Mouse (Mus musculus) limb, embryonic 15.5 days (tissue): ENCODE results near the gene Pdlim5. TPM values are rescaled to one million over a fixed set of nuclear protein-coding genes. Genes with fewer than 3 reads are reported as not detected.

ENCODE experiments used
- ATAC-seq: fragments of 200-750 bp; cut with Nextera tagmentation; 2 replicates; pipeline ENCODE4 v1.8.0; 2017; ENCODE audit warnings: low read depth, moderate TSS enrichment; ENCODE audit not compliant: insufficient number of reproducible peaks, low FRiP score, low TSS enrichment
- H3K27ac ChIP-seq: fragments of 300-500 bp; sonication (generic); 2 replicates; pipeline ENCODE4 v1.5.1; 2015; ENCODE audit warnings: moderate library complexity, mild to moderate bottlenecking, inconsistent platforms
- H3K27me3 ChIP-seq: fragments of 300-500 bp; sonication (generic); 2 replicates; pipeline ENCODE4 v1.6.1; 2015; ENCODE audit warnings: inconsistent platforms
- H3K36me3 ChIP-seq: fragments of 300-500 bp; sonication (generic); 2 replicates; pipeline ENCODE4 v1.6.1; 2015; ENCODE audit warnings: inconsistent platforms
- H3K4me1 ChIP-seq: fragments of 300-500 bp; sonication (generic); 2 replicates; pipeline ENCODE4 v1.6.1; 2015; ENCODE audit warnings: inconsistent platforms
- H3K4me2 ChIP-seq: fragments of 300-500 bp; sonication (generic); 2 replicates; pipeline ENCODE4 v1.6.1; 2015; ENCODE audit warnings: mild to moderate bottlenecking, inconsistent platforms
- H3K4me3 ChIP-seq: fragments of 300-500 bp; sonication (generic); 2 replicates; pipeline ENCODE4 v1.5.1; 2015; ENCODE audit warnings: mild to moderate bottlenecking, inconsistent platforms
- H3K9ac ChIP-seq: fragments of 300-500 bp; sonication (generic); 2 replicates; pipeline ENCODE4 v1.6.1; 2015; ENCODE audit warnings: inconsistent platforms
- H3K9me3 ChIP-seq: fragments of 300-500 bp; sonication (generic); 2 replicates; pipeline ENCODE4 v1.6.1; 2016; ENCODE audit warnings: inconsistent platforms
- WGBS: fragments of 180-500 bp; shearing (Covaris S2); methylation state at CpG from one replicate; pipeline ENCODE4 v1.1.7; 2015; 5-methylcytosine and 5-hydroxymethylcytosine counted together
- polyA plus RNA-seq: library from polyadenylated mRNA; unstranded; fragments of >200 nt; fragmentation: Nextera tagmentation; extraction: Ambion mirVana; gene quantifications from 2 replicates; pipeline ENCODE4 v1.2.1, GENCODE M21; 2015

Gene Pdlim5
- polyA plus RNA-seq, 1 experiment from 2014 or later: 45.8 TPM

DNA sequence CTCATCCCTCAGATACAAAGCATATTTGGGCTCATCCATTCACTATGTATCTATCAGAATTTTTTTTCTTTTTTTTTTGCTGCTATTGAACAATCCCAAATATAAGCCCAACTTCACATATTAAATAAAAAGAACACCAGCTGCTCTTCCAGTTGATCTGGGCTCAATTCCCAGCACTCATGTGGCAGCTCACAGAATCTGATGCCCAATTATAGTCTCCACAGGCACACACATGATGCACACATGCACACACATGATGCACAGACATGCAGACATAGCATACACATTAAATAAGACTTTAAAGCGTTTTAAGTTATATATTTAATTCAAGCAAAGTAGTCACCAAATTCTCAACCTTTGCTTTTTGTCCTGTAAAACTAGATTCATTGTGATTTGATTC is 62.0 kb downstream of the Pdlim5 start:
- WGBS: 85% methylated on average over 1 of the region's 1 CpGs
- H3K9ac ChIP-seq: no peak overlapping the region
- no peak overlapping the region for H3K4me2 ChIP-seq
- no peak for ATAC-seq
- H3K27me3 ChIP-seq: no peaks in the 10 kb centered on the region
- H3K9me3 ChIP-seq: no peaks in the 10 kb centered on the region
- peaks cover 2% of the 10 kb centered on the region; the same call in 1 of the 2 replicates for H3K4me1 ChIP-seq
- H3K36me3 ChIP-seq: no peaks in the 10 kb centered on the region
- H3K27ac ChIP-seq: no peak overlapping the region
- no peak overlapping the region for H3K4me3 ChIP-seq

DNA sequence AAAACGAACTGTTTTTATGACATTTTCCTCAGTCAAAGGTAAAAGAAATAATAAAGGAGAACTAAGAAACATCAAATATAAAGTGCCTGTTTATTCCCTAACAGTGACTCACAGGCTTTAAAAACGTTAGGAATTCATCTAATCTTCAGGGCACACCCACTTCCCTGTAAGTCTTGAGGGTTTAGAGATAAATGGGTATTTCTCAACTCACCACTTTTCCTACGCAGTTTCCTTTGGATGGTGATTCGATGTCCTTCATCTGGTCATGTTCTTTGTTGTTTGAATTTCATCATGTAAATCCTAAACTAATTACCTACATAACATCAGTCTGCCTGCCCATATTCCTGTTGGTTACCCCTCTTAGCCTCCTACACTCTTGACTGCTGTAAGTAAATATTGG is 62.8 kb downstream of the Pdlim5 start:
- no peaks in the 10 kb centered on the region for H3K9me3 ChIP-seq
- H3K27me3 ChIP-seq: no peaks in the 10 kb centered on the region
- H3K4me2 ChIP-seq: no peak overlapping the region
- H3K4me3 ChIP-seq: no peak overlapping the region
- no peak overlapping the region for H3K9ac ChIP-seq
- 63% methylated on average over 4 of the region's 4 CpGs for WGBS
- H3K27ac ChIP-seq: no peak overlapping the region
- ATAC-seq: no peak
- H3K36me3 ChIP-seq: no peaks in the 10 kb centered on the region
- peaks cover 2% of the 10 kb centered on the region; the same call in 1 of the 2 replicates for H3K4me1 ChIP-seq

DNA sequence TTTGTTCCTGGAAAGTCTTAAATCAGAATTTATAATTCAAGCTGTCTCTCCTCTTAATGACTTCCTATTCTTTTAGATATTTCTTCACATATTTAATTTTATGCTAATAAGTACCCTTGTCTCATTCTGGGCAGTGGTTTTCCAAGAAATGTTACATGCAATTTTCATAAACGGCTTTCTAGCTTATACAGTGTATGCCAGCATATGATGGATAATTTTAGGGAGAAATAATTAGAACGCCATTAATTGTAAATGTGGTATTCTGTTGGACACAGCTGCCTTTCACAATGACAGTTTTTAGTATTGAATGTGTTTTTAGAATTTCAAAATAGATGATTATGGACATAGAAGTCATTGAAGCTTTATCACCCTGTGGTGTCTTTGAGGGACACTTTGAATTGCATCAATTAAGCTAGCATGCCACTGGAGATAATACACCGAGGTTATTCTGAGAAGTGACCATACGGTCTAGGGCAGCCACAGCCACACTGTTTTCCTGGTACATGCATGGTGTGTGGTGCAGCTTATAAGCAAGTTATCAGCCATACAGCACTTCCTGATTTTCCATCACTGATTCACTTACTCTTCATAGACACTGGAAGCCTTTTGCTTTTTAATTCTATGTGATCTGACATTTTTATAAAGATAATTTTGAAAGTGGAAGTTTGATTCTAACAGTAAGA is 63.5 kb downstream of the Pdlim5 start:
- H3K9ac ChIP-seq: no peak overlapping the region
- H3K4me3 ChIP-seq: no peak overlapping the region
- no peak overlapping the region for H3K4me2 ChIP-seq
- WGBS: 84% methylated on average over 4 of the region's 4 CpGs
- no peak for ATAC-seq
- H3K27ac ChIP-seq: no peak overlapping the region
- no peaks in the 10 kb centered on the region for H3K4me1 ChIP-seq
- H3K9me3 ChIP-seq: no peaks in the 10 kb centered on the region
- no peaks in the 10 kb centered on the region for H3K36me3 ChIP-seq
- no peaks in the 10 kb centered on the region for H3K27me3 ChIP-seq

DNA sequence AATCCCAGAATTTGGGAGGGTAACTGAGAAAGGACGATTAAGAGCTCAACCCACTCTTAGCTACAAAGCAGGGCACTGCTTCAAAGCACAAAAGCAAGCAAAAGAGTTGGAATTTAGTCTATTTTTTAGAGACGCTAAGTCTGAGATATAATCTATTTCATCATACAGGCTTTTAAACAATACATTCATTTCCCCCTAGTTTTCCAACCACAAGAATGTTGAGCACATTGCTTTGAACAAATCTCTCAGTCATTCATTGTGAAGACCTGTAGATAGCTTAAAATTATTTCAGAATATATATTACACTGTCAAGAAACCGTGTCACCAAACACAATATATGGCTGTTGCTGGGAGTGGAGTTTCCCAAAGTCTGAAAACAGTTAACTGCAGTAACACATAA is 65.1 kb downstream of the Pdlim5 start:
- Histone ChIP-seq H3K27me3 (no peaks in the 10 kb centered on the region), H3K27ac (no peak overlapping the region), H3K9ac (no peak overlapping the region), H3K4me2 (no peak overlapping the region), H3K9me3 (no peaks in the 10 kb centered on the region), H3K36me3 (no peaks in the 10 kb centered on the region), H3K4me1 (no peaks in the 10 kb centered on the region), H3K4me3 (no peak overlapping the region)
- no peak for ATAC-seq
- 52% methylated on average over 3 of the region's 3 CpGs for WGBS

DNA sequence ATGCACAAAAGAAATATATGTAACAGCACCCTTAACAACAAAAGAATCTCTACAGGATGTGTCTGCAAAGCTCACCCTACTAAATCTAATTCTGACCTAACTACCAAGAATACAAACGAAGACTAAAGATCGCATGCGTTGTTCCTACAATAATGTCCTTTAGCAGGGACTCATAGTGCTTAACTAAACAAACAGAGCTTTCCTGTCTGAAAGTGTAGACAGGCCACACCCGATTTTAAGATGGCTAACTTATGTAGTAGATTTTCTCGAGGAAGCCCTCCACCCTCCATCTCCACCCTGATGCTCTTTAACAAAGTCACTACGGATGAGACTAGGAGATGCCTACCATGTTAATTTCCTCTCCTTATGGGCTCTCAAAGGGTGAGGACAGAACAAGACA is 71.9 kb downstream of the Pdlim5 start:
- 75% methylated on average over 6 of the region's 6 CpGs for WGBS

DNA sequence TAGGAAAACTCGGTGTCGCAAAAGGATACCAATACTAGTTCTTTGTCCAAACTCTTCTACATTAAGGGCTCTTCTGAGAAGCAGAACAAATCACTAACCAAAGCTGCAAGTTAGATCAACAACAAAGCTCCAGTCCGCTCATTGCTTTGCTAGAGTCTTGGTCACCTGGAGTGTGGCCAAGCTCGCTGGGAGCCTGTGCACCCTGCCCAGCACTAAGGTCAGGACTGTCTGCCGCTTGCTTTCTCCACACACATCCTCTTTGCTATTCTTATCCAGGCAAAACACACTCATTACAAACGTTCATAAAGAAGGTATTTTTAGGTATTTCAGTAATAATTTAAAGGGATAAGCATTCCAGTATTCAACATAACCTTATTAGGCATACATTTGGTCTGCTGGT is 73.6 kb downstream of the Pdlim5 start:
- Histone ChIP-seq H3K36me3 (no peaks in the 10 kb centered on the region), H3K4me3 (no peak overlapping the region), H3K9ac (no peak overlapping the region), H3K27me3 (no peaks in the 10 kb centered on the region), H3K9me3 (no peaks in the 10 kb centered on the region), H3K4me1 (no peaks in the 10 kb centered on the region), H3K27ac (no peak overlapping the region), H3K4me2 (no peak overlapping the region)
- no peak for ATAC-seq
- 65% methylated on average over 6 of the region's 6 CpGs for WGBS

More for the DNA sequence above, 71.9 kb downstream of the Pdlim5 start:
- Histone ChIP-seq H3K9ac (no peak overlapping the region), H3K27me3 (no peaks in the 10 kb centered on the region), H3K9me3 (no peaks in the 10 kb centered on the region), H3K27ac (no peak overlapping the region), H3K4me3 (no peak overlapping the region), H3K4me2 (no peak overlapping the region), H3K36me3 (no peaks in the 10 kb centered on the region), H3K4me1 (no peaks in the 10 kb centered on the region)
- no peak for ATAC-seq

DNA sequence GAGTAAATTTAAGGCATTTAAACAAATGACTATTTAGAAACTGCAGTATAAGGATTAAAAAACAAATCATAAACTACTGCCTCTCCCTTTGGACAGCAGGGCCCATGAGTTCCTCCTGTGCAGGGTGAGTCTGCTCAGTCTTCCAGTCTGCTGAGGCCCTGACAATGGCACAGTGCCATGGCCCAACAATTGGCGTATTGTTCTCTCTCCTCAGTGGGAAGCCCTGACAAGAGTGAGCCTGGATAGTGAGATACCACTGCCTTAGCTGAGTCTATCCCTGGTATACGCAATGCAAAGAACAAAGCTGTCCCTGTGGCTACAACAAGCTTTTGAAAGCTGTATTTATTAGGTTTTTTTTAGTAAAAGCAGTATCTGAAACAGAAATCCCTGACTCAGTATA is 77.3 kb downstream of the Pdlim5 start:
- no peak overlapping the region for H3K4me2 ChIP-seq
- no peaks in the 10 kb centered on the region for H3K4me1 ChIP-seq
- H3K9me3 ChIP-seq: no peaks in the 10 kb centered on the region
- H3K4me3 ChIP-seq: no peak overlapping the region
- H3K27ac ChIP-seq: no peak overlapping the region
- no peaks in the 10 kb centered on the region for H3K36me3 ChIP-seq
- H3K9ac ChIP-seq: no peak overlapping the region
- WGBS: 53% methylated on average over 2 of the region's 2 CpGs
- ATAC-seq: 0 out of 2 replicates have a peak, but pooled peaks have one; percentile 35
- no peaks in the 10 kb centered on the region for H3K27me3 ChIP-seq

DNA sequence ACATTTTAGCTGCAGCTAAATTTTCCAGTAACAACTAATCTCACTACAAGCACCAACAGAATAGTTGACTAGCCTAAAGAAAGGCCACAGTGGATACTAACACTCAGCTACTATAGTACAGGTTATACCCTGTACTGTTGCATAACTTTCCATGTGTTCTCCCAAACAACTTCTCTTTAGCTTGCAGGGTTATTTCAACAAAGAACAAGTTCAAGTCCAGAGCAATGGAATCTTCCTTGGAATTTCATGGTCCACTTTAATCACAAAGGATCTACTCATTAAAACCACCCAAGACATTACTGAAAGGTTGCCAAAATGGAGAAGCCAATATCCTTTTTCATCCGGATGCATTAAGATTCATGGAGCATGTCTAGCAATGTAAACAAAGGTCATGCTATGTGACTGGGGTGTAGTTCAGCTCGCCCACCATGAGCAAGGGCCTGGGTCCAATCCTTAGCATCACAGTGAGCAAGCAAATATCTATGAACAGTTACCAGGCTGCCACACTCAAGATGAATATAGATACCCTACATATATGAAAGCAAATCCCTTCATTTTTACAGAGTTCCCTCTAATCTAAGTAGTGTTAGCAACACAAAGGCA is 79.3 kb downstream of the Pdlim5 start:
- Histone ChIP-seq H3K9me3 (no peaks in the 10 kb centered on the region), H3K27ac (no peak overlapping the region), H3K9ac (no peak overlapping the region), H3K4me3 (no peak overlapping the region), H3K36me3 (no peaks in the 10 kb centered on the region), H3K4me1 (no peaks in the 10 kb centered on the region), H3K27me3 (no peaks in the 10 kb centered on the region), H3K4me2 (no peak overlapping the region)
- WGBS: 72% methylated on average over 2 of the region's 2 CpGs
- ATAC-seq: no peak

DNA sequence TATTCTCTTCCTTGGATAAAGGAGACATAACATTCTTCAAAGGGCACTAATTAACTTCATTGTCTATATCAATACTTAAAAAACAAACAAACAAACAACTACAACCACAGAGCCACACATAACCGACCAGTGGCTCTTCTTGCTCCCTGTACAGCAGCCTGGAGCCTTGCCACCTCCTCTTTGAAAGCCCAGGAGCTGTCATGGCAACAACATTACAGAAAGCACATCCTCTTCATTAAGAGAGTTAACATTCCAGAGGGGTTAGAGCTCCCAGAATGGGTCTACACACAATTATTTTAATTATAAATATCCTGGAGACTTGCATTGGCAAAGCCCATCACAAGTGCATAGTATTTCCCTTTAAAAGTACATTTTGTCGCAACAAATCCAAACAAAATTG is 84.4 kb downstream of the Pdlim5 start:
- no peak overlapping the region for H3K9ac ChIP-seq
- WGBS: 60% methylated on average over 2 of the region's 2 CpGs
- H3K9me3 ChIP-seq: no peaks in the 10 kb centered on the region
- no peaks in the 10 kb centered on the region for H3K27me3 ChIP-seq
- H3K4me3 ChIP-seq: no peak overlapping the region
- H3K27ac ChIP-seq: no peak overlapping the region
- H3K36me3 ChIP-seq: no peaks in the 10 kb centered on the region
- ATAC-seq: no peak
- H3K4me1 ChIP-seq: no peaks in the 10 kb centered on the region
- no peak overlapping the region for H3K4me2 ChIP-seq

DNA sequence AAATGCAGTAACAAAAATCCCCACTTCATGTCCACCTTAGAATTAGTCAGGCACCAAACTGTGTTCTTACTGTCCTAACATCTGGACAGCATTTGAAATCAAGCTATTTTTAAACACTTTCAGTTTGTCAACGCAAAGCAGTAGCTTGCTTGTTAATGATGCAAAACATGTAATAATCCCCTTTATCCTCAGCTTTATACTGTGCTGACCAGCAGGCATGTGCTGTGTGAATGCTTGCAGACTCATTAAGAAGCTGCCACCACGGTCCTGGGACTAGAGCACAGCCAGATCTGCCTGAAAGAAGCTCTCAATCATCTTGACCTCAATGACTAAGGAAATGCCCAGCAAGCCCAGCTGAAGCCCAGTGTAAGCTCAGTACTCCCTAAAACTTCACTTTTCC is 85.0 kb downstream of the Pdlim5 start:
- WGBS: 21% methylated on average over 2 of the region's 2 CpGs
- Histone ChIP-seq H3K36me3 (no peaks in the 10 kb centered on the region), H3K4me3 (no peak overlapping the region), H3K27ac (no peak overlapping the region), H3K4me2 (no peak overlapping the region), H3K4me1 (no peaks in the 10 kb centered on the region), H3K9ac (no peak overlapping the region), H3K27me3 (no peaks in the 10 kb centered on the region), H3K9me3 (no peaks in the 10 kb centered on the region)
- ATAC-seq: no peak

DNA sequence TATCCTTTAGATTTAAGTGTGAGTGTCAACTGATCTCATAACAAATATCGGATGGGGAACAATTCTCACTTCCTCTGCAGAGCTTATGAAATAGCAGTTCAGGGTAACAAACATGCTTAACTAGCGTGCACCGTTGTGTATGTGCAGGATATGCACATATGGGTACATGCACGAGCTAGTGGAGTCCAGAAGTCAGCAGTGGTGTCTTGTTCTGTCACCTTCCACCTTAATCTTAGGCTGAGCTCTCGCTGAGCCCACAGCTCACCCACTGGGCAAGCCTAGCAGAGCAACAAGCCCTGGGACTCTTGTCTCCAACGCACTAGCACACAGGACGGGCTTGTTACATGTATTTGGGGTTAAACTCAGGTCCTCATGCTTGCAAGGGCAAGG is 100.2 kb downstream of the Pdlim5 start:
- no peaks in the 10 kb centered on the region for H3K9me3 ChIP-seq
- no peak overlapping the region for H3K27ac ChIP-seq
- no peak overlapping the region for H3K4me3 ChIP-seq
- ATAC-seq: no peak
- H3K36me3 ChIP-seq: no peaks in the 10 kb centered on the region
- H3K9ac ChIP-seq: no peak overlapping the region
- WGBS: 86% methylated on average over 7 of the region's 7 CpGs
- H3K4me2 ChIP-seq: no peak overlapping the region
- H3K4me1 ChIP-seq: no peaks in the 10 kb centered on the region
- 0 out of 2 replicates have a peak, but pooled peaks cover 4% of the 10 kb centered on the region for H3K27me3 ChIP-seq

DNA sequence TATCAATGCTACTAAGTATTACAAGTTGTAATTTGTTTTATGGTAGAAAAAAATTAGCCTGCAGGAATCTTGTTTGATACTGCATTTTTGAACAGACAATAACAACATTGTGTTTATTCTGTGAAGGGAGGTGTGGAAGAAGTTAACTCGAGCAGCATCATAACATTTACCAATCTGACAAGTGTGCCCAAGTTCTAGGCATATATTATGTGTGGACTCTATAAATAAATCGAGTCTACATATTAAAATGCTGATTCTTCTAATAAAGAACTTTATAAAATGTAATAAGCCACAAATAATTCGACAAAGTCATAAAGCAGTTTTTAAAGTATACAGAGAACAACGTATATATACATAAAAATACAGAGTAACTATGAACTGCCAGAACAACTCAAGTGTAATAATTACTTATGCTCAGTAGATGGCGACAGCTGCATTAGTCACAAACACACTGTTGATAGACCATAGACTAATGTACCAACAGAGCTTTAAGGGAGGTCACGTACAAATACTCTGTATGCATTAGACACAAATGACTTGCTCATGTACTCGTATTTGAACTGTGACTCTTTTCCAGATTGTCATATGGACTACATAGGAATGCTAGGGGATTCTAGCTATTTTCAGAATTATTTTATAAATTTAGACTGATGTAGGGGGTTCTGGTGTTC is 100.7 kb downstream of the Pdlim5 start:
- ATAC-seq: no peak

More for the DNA sequence above, 100.7 kb downstream of the Pdlim5 start:
- H3K27me3 ChIP-seq: 0 out of 2 replicates have a peak, but pooled peaks cover 4% of the 10 kb centered on the region
- H3K4me3 ChIP-seq: no peak overlapping the region
- H3K36me3 ChIP-seq: no peaks in the 10 kb centered on the region
- H3K9me3 ChIP-seq: no peaks in the 10 kb centered on the region
- H3K27ac ChIP-seq: no peak overlapping the region
- 19% methylated on average over 7 of the region's 7 CpGs for WGBS
- H3K4me2 ChIP-seq: no peak overlapping the region
- H3K4me1 ChIP-seq: no peaks in the 10 kb centered on the region
- no peak overlapping the region for H3K9ac ChIP-seq
